In the genomic region with DNA sequence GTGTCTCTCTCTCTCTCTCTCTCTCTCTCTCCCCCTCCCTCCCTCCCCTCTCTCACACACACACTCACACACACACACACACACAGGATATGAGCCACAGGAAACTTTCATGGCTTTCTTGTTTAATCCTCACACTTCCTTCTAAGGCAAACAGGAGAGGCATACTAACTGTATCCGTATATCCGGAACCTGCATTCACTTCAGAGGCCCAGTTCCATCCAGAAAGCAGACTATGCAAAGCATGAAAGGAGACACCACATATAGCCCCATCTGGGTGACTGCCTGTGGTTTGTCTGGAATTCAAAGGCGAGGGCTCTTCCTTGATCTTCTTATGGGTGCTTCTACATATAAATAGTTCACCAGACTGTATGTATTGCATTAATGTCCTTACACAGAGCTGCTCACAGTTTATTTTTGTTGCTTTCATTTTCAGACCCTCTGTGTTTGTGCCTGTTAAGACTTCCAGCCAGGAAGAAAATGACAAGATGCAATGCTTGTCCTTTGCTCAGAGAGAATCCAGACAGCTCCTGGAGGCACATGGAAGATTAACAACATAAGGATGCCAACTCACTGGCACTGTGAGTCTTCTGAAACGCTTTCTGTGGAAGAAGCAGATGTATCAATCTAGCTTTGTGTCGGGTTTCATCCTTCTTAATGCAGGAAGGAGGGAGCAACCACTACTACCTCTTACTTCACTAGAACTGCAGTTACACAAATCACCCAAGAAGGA, we compare ENCODE assay signal across 9 mouse cellular contexts. TPM values are rescaled to one million over a fixed set of nuclear protein-coding genes. Genes with fewer than 3 reads are reported as not detected.
DNase-seq lines count a peak whose midpoint lies in the region; ATAC-seq lines count a peak whose summit lies in the region.
"Had no signal": no experiment of that assay in that cellular context is flagged by ENCODE, and none has a peak within 500 bp of the region (broad histone marks: within the 10 kb centered on the region; RNA-seq: fewer than 3 reads in every experiment).

No protein-coding gene starts in this region.

- no peak overlapping the region for H3K4me3 ChIP-seq in heart, embryonic 13.5 days

- peak overlapping the region; percentile 99 for H3K27ac ChIP-seq in heart, embryonic 13.5 days (replicated peaks)

- H3K4me2 ChIP-seq in heart, embryonic 13.5 days = no peak overlapping the region

- no peak for DNase-seq in heart, adult 18-20 months
- peak; percentile 20 for DNase-seq in thymus, postnatal 14 days
- DNase-seq in thymus, postnatal 36 days = no peak
- peak; percentile 11 for DNase-seq in yolk sac, embryonic 10.5 days (ENCODE audit: low spot score)
- no peak for DNase-seq in left cerebral cortex, postnatal 4 days
- no peak for DNase-seq in layer of hippocampus, adult 11-12 months (ENCODE audit: low spot score)
- DNase-seq: kidney, adult 18-20 months had no signal

- peak overlapping the region; percentile 58 for H3K9ac ChIP-seq in heart, embryonic 13.5 days

- peaks cover 34% of the 10 kb centered on the region for H3K36me3 ChIP-seq in heart, embryonic 13.5 days

- intact Hi-C loops in left cerebral cortex, postnatal 4 days (cut with DNase I) = no loop called here

- H3K4me1 ChIP-seq in heart, embryonic 13.5 days = peaks cover 100% of the 10 kb centered on the region

- ATAC-seq in heart, embryonic 13.5 days (ENCODE audit: extremely low read depth, insufficient number of reproducible peaks, low FRiP score, low TSS enrichment) = no peak
- ATAC-seq in inflammation-experienced regulatory T-cells, adult 6 months = peak; percentile 36

- 47% methylated on average over 5 of the region's 5 CpGs for WGBS in heart, embryonic 13.5 days

- no peaks in the 10 kb centered on the region for H3K9me3 ChIP-seq in heart, embryonic 13.5 days

- H3K27me3 ChIP-seq in heart, embryonic 13.5 days (replicated peaks) = no peaks in the 10 kb centered on the region

RNA-seq across cellular contexts. Expression of gene Actn4, which starts 18.5 kb away (rescaled TPM):
- 259 and 266 TPM in 2 replicates for polyA plus RNA-seq in heart, embryonic 13.5 days (2015; fragmentation: Nextera tagmentation; extraction: Ambion mirVana)
- total RNA-seq in heart, adult 18-20 months (2021) = 10 to 100 TPM; 64.7 to 66.4 TPM
- polyA plus RNA-seq in inflammation-experienced regulatory T-cells, adult 6 months (2017; shearing (Covaris generic)) = 100 to 1,000 TPM in 1 of 3 experiments, 10 to 100 TPM in 2; 74.2 to 145 (median 93.4) TPM
- total RNA-seq in left cerebral cortex, postnatal 4 days (2021) = 100 to 1,000 TPM; 129 to 134 TPM

RNA-seq across cellular contexts. Expression of gene Eif3k, which starts 38.0 kb away (rescaled TPM):
- 257 and 300 TPM in 2 replicates for polyA plus RNA-seq in heart, embryonic 13.5 days (2015; fragmentation: Nextera tagmentation; extraction: Ambion mirVana)
- total RNA-seq in heart, adult 18-20 months (2021) = 100 to 1,000 TPM; 166 to 176 TPM
- polyA plus RNA-seq in inflammation-experienced regulatory T-cells, adult 6 months (2017; shearing (Covaris generic)) = 100 to 1,000 TPM; 441 to 670 (median 588) TPM
- 100 to 1,000 TPM; 212 to 213 TPM for total RNA-seq in left cerebral cortex, postnatal 4 days (2021)

RNA-seq across cellular contexts. Expression of gene Map4k1, which starts 38.2 kb away (rescaled TPM):
- 3.4 and 5.3 TPM in 2 replicates for polyA plus RNA-seq in heart, embryonic 13.5 days (2015; fragmentation: Nextera tagmentation; extraction: Ambion mirVana)
- total RNA-seq in heart, adult 18-20 months (2021) = 1 to 10 TPM in 1 of 2 experiments, under 1 TPM in 1; 0.45 to 4.2 TPM
- 100 to 1,000 TPM in 2 of 3 experiments, 10 to 100 TPM in 1; 98.7 to 130 (median 111) TPM for polyA plus RNA-seq in inflammation-experienced regulatory T-cells, adult 6 months (2017; shearing (Covaris generic))
- total RNA-seq in left cerebral cortex, postnatal 4 days (2021) = 10 to 100 TPM; 12.9 to 14.7 TPM

Comparison
In these comparisons a context has a peak if more than half of its experiments do, and no peak if none do; other contexts are left out.
1. DNase-seq: peak in thymus, postnatal 14 days (single experiment) and yolk sac, embryonic 10.5 days (single experiment); none in heart, adult 18-20 months (0 of 2), thymus, postnatal 36 days (0 of 2), left cerebral cortex, postnatal 4 days (single experiment) and layer of hippocampus, adult 11-12 months (single experiment).